Mouse (Mus musculus): Measurements from ENCODE around the gene Cdc42se1. TPM values are rescaled to one million over a fixed set of nuclear protein-coding genes. Genes with fewer than 3 reads are reported as not detected.

Gene Cdc42se1
- polyA plus RNA-seq, 1 experiment from 2014 or later = 120 TPM

GRCm38 (mm10) chr3:95250783-95251424, 22.4 kb downstream of the Cdc42se1 start, which contains the start of gene Bnipl:
Gene Bnipl (minus strand): TSS chr3:95251193.
- no peaks in the 10 kb centered on the region for H3K27me3 ChIP-seq (ENCODE audit: control insufficient read depth, insufficient read depth, low read length)

GRCm38 (mm10) chr3:95256931-95257330, 28.4 kb downstream of the Cdc42se1 start:
- 93% methylated on average over 5 of the region's 5 CpGs for WGBS
- Histone ChIP-seq H3K4me1 (replicated peaks; ENCODE audit: control insufficient read depth, insufficient read depth, low read length) (no peaks in the 10 kb centered on the region), H3K9me3 (ENCODE audit: control insufficient read depth, low read length) (no peaks in the 10 kb centered on the region), H3K4me2 (ENCODE audit: low read depth, low read length, severe bottlenecking) (no peak overlapping the region), H3K9ac (ENCODE audit: low read length) (no peak overlapping the region), H3K27me3 (ENCODE audit: control insufficient read depth, insufficient read depth, low read length) (no peaks in the 10 kb centered on the region), H3K4me3 (ENCODE audit: low read depth, low read length) (no peak overlapping the region), H3K27ac (ENCODE audit: low read depth, low read length) (no peak overlapping the region), H3K36me3 (ENCODE audit: control insufficient read depth, insufficient read depth, low read length) (peaks cover 2% of the 10 kb centered on the region; the same call in 1 of the 2 replicates)
- ATAC-seq (replicated peaks; ENCODE audit: low FRiP score) = no peak
- no peak for DNase-seq (ENCODE audit: low spot score)

More at GRCm38 (mm10) chr3:95250783-95251424, 22.4 kb downstream of the Cdc42se1 start, which contains the start of gene Bnipl:
- WGBS = 63% methylated on average over 7 of the region's 7 CpGs
- H3K36me3 ChIP-seq (ENCODE audit: control insufficient read depth, insufficient read depth, low read length) = no peaks in the 10 kb centered on the region; the same call in 1 of the 2 replicates
- no peak within 1 kb of the TSS for H3K27ac ChIP-seq (ENCODE audit: low read depth, low read length)
- no peaks in the 10 kb centered on the region for H3K9me3 ChIP-seq (ENCODE audit: control insufficient read depth, low read length)
- no peak within 1 kb of the TSS for H3K9ac ChIP-seq (ENCODE audit: low read length)
- no peak within 1 kb of the TSS for H3K4me2 ChIP-seq (ENCODE audit: low read depth, low read length, severe bottlenecking)
- ATAC-seq (replicated peaks; ENCODE audit: low FRiP score) = no peak
- no peak within 1 kb of the TSS for H3K4me3 ChIP-seq (ENCODE audit: low read depth, low read length)
- no peak for DNase-seq (ENCODE audit: low spot score)
- no peaks in the 10 kb centered on the region for H3K4me1 ChIP-seq (replicated peaks; ENCODE audit: control insufficient read depth, insufficient read depth, low read length)

GRCm38 (mm10) chr3:95261975-95262374, 33.4 kb downstream of the Cdc42se1 start:
- Histone ChIP-seq H3K27ac (ENCODE audit: low read depth, low read length) (no peak overlapping the region), H3K9ac (ENCODE audit: low read length) (no peak overlapping the region), H3K27me3 (ENCODE audit: control insufficient read depth, insufficient read depth, low read length) (no peaks in the 10 kb centered on the region), H3K4me2 (ENCODE audit: low read depth, low read length, severe bottlenecking) (no peak overlapping the region), H3K9me3 (ENCODE audit: control insufficient read depth, low read length) (no peaks in the 10 kb centered on the region), H3K4me3 (ENCODE audit: low read depth, low read length) (no peak overlapping the region), H3K36me3 (ENCODE audit: control insufficient read depth, insufficient read depth, low read length) (peaks cover 2% of the 10 kb centered on the region; the same call in 1 of the 2 replicates), H3K4me1 (replicated peaks; ENCODE audit: control insufficient read depth, insufficient read depth, low read length) (no peaks in the 10 kb centered on the region)
- WGBS = 93% methylated on average over 4 of the region's 4 CpGs
- no peak for DNase-seq (ENCODE audit: low spot score)
- no peak for ATAC-seq (replicated peaks; ENCODE audit: low FRiP score)

GRCm38 (mm10) chr3:95263089-95263739, 34.7 kb downstream of the Cdc42se1 start:
- Histone ChIP-seq H3K27me3 (ENCODE audit: control insufficient read depth, insufficient read depth, low read length) (no peaks in the 10 kb centered on the region), H3K9me3 (ENCODE audit: control insufficient read depth, low read length) (no peaks in the 10 kb centered on the region), H3K9ac (ENCODE audit: low read length) (no peak overlapping the region), H3K27ac (ENCODE audit: low read depth, low read length) (no peak overlapping the region), H3K36me3 (ENCODE audit: control insufficient read depth, insufficient read depth, low read length) (peaks cover 2% of the 10 kb centered on the region; the same call in 1 of the 2 replicates), H3K4me2 (ENCODE audit: low read depth, low read length, severe bottlenecking) (no peak overlapping the region), H3K4me3 (ENCODE audit: low read depth, low read length) (no peak overlapping the region), H3K4me1 (replicated peaks; ENCODE audit: control insufficient read depth, insufficient read depth, low read length) (no peaks in the 10 kb centered on the region)
- ATAC-seq (replicated peaks; ENCODE audit: low FRiP score) (0 out of 2 replicates have a peak, but pooled peaks have one; percentile 27), DNase-seq (ENCODE audit: low spot score) (peak; percentile 77)
- WGBS = 53% methylated on average over 11 of the region's 11 CpGs

- WGBS = 81% methylated on average over 1 of the region's 1 CpGs
- H3K27ac ChIP-seq (ENCODE audit: low read depth, low read length) = no peak overlapping the region
- no peaks in the 10 kb centered on the region for H3K36me3 ChIP-seq (ENCODE audit: control insufficient read depth, insufficient read depth, low read length)
These were observed 36.2 kb downstream of the Cdc42se1 start for GRCm38 (mm10) chr3:95264724-95265123.

GRCm38 (mm10) chr3:95266052-95266451, 37.5 kb downstream of the Cdc42se1 start:
- 94% methylated on average over 3 of the region's 3 CpGs for WGBS
- H3K36me3 ChIP-seq (ENCODE audit: control insufficient read depth, insufficient read depth, low read length) = no peaks in the 10 kb centered on the region

More at GRCm38 (mm10) chr3:95264724-95265123, 36.2 kb downstream of the Cdc42se1 start:
- Histone ChIP-seq H3K9ac (ENCODE audit: low read length) (no peak overlapping the region), H3K4me2 (ENCODE audit: low read depth, low read length, severe bottlenecking) (no peak overlapping the region), H3K9me3 (ENCODE audit: control insufficient read depth, low read length) (no peaks in the 10 kb centered on the region), H3K27me3 (ENCODE audit: control insufficient read depth, insufficient read depth, low read length) (no peaks in the 10 kb centered on the region), H3K4me1 (replicated peaks; ENCODE audit: control insufficient read depth, insufficient read depth, low read length) (no peaks in the 10 kb centered on the region), H3K4me3 (ENCODE audit: low read depth, low read length) (no peak overlapping the region)
- no peak for DNase-seq (ENCODE audit: low spot score)
- ATAC-seq (replicated peaks; ENCODE audit: low FRiP score) = no peak

GRCm38 (mm10) chr3:95267855-95268254, 39.3 kb downstream of the Cdc42se1 start:
- Histone ChIP-seq H3K4me1 (replicated peaks; ENCODE audit: control insufficient read depth, insufficient read depth, low read length) (no peaks in the 10 kb centered on the region), H3K9ac (ENCODE audit: low read length) (no peak overlapping the region), H3K27ac (ENCODE audit: low read depth, low read length) (no peak overlapping the region), H3K4me2 (ENCODE audit: low read depth, low read length, severe bottlenecking) (no peak overlapping the region), H3K27me3 (ENCODE audit: control insufficient read depth, insufficient read depth, low read length) (no peaks in the 10 kb centered on the region), H3K36me3 (ENCODE audit: control insufficient read depth, insufficient read depth, low read length) (no peaks in the 10 kb centered on the region), H3K9me3 (ENCODE audit: control insufficient read depth, low read length) (no peaks in the 10 kb centered on the region), H3K4me3 (ENCODE audit: low read depth, low read length) (no peak overlapping the region)
- DNase-seq (ENCODE audit: low spot score) (no peak), ATAC-seq (replicated peaks; ENCODE audit: low FRiP score) (no peak)

More at GRCm38 (mm10) chr3:95266052-95266451, 37.5 kb downstream of the Cdc42se1 start:
- ATAC-seq (replicated peaks; ENCODE audit: low FRiP score) (no peak), DNase-seq (ENCODE audit: low spot score) (no peak)
- H3K27ac ChIP-seq (ENCODE audit: low read depth, low read length) = no peak overlapping the region
- H3K27me3 ChIP-seq (ENCODE audit: control insufficient read depth, insufficient read depth, low read length) = no peaks in the 10 kb centered on the region
- H3K9me3 ChIP-seq (ENCODE audit: control insufficient read depth, low read length) = no peaks in the 10 kb centered on the region
- no peak overlapping the region for H3K4me2 ChIP-seq (ENCODE audit: low read depth, low read length, severe bottlenecking)
- H3K9ac ChIP-seq (ENCODE audit: low read length) = no peak overlapping the region
- H3K4me3 ChIP-seq (ENCODE audit: low read depth, low read length) = no peak overlapping the region
- H3K4me1 ChIP-seq (replicated peaks; ENCODE audit: control insufficient read depth, insufficient read depth, low read length) = no peaks in the 10 kb centered on the region

GRCm38 (mm10) chr3:95269789-95270188, 41.3 kb downstream of the Cdc42se1 start:
- H3K4me2 ChIP-seq (ENCODE audit: low read depth, low read length, severe bottlenecking) = no peak overlapping the region
- H3K27ac ChIP-seq (ENCODE audit: low read depth, low read length) = no peak overlapping the region
- 92% methylated on average over 5 of the region's 5 CpGs for whole genome bisulfite sequencing
- H3K4me3 ChIP-seq (ENCODE audit: low read depth, low read length) = no peak overlapping the region
- H3K9me3 ChIP-seq (ENCODE audit: control insufficient read depth, low read length) = no peaks in the 10 kb centered on the region
- ATAC-seq (replicated peaks; ENCODE audit: low FRiP score) (no peak), DNase-seq (ENCODE audit: low spot score) (no peak)
- H3K4me1 ChIP-seq (replicated peaks; ENCODE audit: control insufficient read depth, insufficient read depth, low read length) = no peaks in the 10 kb centered on the region
- no peaks in the 10 kb centered on the region for H3K27me3 ChIP-seq (ENCODE audit: control insufficient read depth, insufficient read depth, low read length)
- no peaks in the 10 kb centered on the region for H3K36me3 ChIP-seq (ENCODE audit: control insufficient read depth, insufficient read depth, low read length)
- no peak overlapping the region for H3K9ac ChIP-seq (ENCODE audit: low read length)
